Mouse (Mus musculus) spleen, adult 12 weeks (tissue): Measurements from ENCODE around the gene Phc2.

ENCODE experiments used
- DNase-seq: peaks from one replicate; pipeline ENCODE4 v3.0.0; 2022; ENCODE audit warnings: low spot score

Gene Phc2

GRCm38 (mm10) chr4:128743031-128743626 lies 88.6 kb downstream of the Phc2 start:
- DNase-seq = no peak

GRCm38 (mm10) chr4:128745160-128745559 lies 90.7 kb downstream of the Phc2 start:
- DNase-seq = no peak

GRCm38 (mm10) chr4:128747614-128748270 lies 93.2 kb downstream of the Phc2 start:
- peak; percentile 28 for DNase-seq

GRCm38 (mm10) chr4:128748309-128748708 lies 93.8 kb downstream of the Phc2 start:
- DNase-seq = no peak

- no peak for DNase-seq
Measured at GRCm38 (mm10) chr4:128751006-128751405, 96.5 kb downstream of the Phc2 start.

- no peak for DNase-seq
Measured at GRCm38 (mm10) chr4:128752031-128752757, 97.7 kb downstream of the Phc2 start.

GRCm38 (mm10) chr4:128753571-128753970 lies 99.1 kb downstream of the Phc2 start:
- DNase-seq = no peak

GRCm38 (mm10) chr4:128755064-128755463 lies 100.6 kb downstream of the Phc2 start, which contains the start of gene A3galt2:
TSS of gene A3galt2 (plus strand) at chr4:128755364.
- DNase-seq = no peak

- DNase-seq = no peak
Measured at GRCm38 (mm10) chr4:128755900-128756299, 101.4 kb downstream of the Phc2 start.

GRCm38 (mm10) chr4:128759214-128759613 lies 104.7 kb downstream of the Phc2 start:
- DNase-seq = no peak

- no peak for DNase-seq
Measured at GRCm38 (mm10) chr4:128760029-128760428, 105.5 kb downstream of the Phc2 start.

GRCm38 (mm10) chr4:128766929-128767328 lies 112.4 kb downstream of the Phc2 start:
- no peak for DNase-seq

- DNase-seq = no peak
Measured at GRCm38 (mm10) chr4:128768120-128768519, 113.6 kb downstream of the Phc2 start.

GRCm38 (mm10) chr4:128769569-128770355 lies 115.3 kb downstream of the Phc2 start:
- no peak for DNase-seq

- DNase-seq = no peak
Measured at GRCm38 (mm10) chr4:128770698-128771097, 116.2 kb downstream of the Phc2 start.

- DNase-seq = no peak
Measured at GRCm38 (mm10) chr4:128773820-128774219, 119.3 kb downstream of the Phc2 start.

GRCm38 (mm10) chr4:128774467-128774866 lies 120.0 kb downstream of the Phc2 start:
- no peak for DNase-seq

GRCm38 (mm10) chr4:128776568-128777289 lies 122.2 kb downstream of the Phc2 start:
- peak; percentile 51 for DNase-seq

GRCm38 (mm10) chr4:128777593-128777992 lies 123.1 kb downstream of the Phc2 start:
- DNase-seq = no peak

GRCm38 (mm10) chr4:128782037-128782436 lies 127.5 kb downstream of the Phc2 start:
- DNase-seq = no peak

GRCm38 (mm10) chr4:128782645-128783044 lies 128.1 kb downstream of the Phc2 start:
- DNase-seq = no peak
